Mouse (Mus musculus) subcutaneous adipose tissue, adult 2 months (tissue): ENCODE measurements around the gene Nkap. TPM values are rescaled to one million over a fixed set of nuclear protein-coding genes. Genes with fewer than 3 reads are reported as not detected.

Experiments used
- polyA plus RNA-seq: library from polyadenylated mRNA; depleted of rRNA; stranded (reverse); fragments of >200 nt; gene quantifications from 2 replicates; pipeline ENCODE4 v1.2.3, GENCODE M21; 2012; ENCODE audit warnings: low replicate concordance; rRNA removed

The Nkap gene
- 1.9 and 3.0 TPM in 2 replicates for polyA plus RNA-seq

DNA sequence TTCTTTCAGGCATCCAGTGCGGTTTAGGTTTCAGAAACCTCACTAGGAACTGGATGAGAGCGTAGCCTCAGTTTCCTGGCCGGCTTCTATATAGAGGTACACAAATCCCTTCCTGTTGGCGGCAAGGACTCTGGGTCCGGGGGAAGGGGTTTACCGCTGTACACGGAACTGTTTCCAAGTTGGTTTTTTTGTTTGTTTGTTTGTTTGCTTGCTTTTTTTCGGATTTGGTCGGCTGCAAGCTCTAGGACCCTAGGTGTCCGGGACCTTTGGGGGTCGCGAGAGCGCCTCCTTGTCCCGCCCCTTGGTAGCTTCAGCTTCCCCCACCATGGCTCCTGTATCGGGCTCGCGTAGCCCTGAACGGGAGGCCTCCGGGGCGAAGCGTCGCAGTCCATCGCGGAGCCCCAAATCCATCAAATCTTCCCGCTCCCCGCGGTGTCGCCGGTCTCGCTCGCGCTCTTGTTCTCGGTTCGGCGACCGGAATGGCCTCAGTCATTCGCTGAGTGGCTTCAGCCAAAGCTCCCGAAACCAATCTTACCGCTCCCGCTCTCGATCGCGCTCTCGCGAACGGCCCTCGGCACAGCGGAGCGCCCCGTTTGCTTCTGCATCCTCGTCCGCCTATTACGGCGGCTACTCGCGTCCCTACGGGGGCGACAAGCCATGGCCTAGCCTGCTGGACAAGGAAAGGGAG is at the start of gene Nkap:
TSS of gene Nkap (plus strand) at position 125 of the 688 bp plus-strand sequence.

DNA sequence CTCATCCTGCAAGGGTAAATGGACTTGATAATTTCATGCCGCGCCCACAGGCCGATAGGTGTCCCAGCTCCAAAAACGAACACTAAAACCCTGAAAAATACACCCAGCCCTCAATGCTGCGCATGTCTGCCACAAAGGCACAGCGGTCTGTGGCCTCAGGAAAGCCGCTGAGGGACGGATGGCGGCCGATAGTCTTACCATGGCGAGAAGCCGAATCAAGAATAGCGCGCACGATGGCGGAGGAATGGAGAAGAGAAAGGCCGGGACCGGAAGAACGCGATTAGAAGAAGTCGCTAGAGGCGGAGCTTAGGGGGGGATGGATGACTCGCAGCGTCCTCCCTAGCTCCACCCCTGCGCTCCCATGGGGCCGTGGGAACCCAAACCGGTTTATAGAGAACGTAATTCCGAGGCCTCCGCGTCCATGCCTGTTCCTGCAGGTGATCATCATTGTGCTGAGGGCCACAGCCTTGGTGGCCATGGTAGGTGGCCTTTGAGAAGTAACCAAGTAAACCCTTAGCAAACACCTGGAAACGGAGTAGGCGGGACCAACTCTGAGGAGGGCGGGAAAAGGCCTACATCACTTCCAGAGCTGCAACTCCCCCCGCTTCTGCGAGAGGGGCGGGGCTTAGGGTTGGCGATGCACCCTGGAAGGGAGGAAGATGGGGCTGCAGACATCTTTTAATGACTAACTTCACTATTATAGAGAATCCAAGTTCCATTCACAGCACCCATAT is 41.5 kb upstream of the Nkap start, which contains the start of gene Rpl39:
TSS of gene Rpl39 (minus strand) at position 476 of the 734 bp plus-strand sequence.

GRCm38 (mm10) chrX:37110193-37110880 is 16.3 kb upstream of the Nkap start, which contains the start of gene Upf3b:
Upf3b (minus strand) TSS chrX:37110322.

GRCm38 (mm10) chrX:37168742-37169141 is 42.1 kb downstream of the Nkap start, which contains the start of gene Akap14:
Akap14 (minus strand) TSS chrX:37168842.

GRCm38 (mm10) chrX:37191105-37191743 is 64.6 kb downstream of the Nkap start, which contains the start of the genes Ndufa1 and Rnf113a1:
Ndufa1 (minus strand) TSS chrX:37191163.
Rnf113a1 (plus strand) TSS chrX:37191245.

Other genes starting within 250 kb of the Nkap start
- 0.82 and 1.9 TPM in 2 replicates for gene Nkrf, start 223.9 kb upstream of the Nkap start, polyA plus RNA-seq
- gene Sept6, start 135.0 kb upstream of the Nkap start, polyA plus RNA-seq = 4.7 and 14.9 TPM in 2 replicates
- gene Sowahd, start 78.0 kb upstream of the Nkap start, polyA plus RNA-seq = 0.07 TPM in 1 of 2 replicates, not detected in the other
- 73.1 and 127 TPM in 2 replicates for gene Rpl39, start 41.4 kb upstream of the Nkap start, polyA plus RNA-seq
- 3.1 and 5.4 TPM in 2 replicates for gene Upf3b, start 16.5 kb upstream of the Nkap start, polyA plus RNA-seq
- not detected in 2 replicates for gene Akap14, start 42.0 kb downstream of the Nkap start, polyA plus RNA-seq
- 310 and 473 TPM in 2 replicates for gene Ndufa1, start 64.4 kb downstream of the Nkap start, polyA plus RNA-seq
- 1.0 and 3.1 TPM in 2 replicates for gene Rnf113a1, start 64.5 kb downstream of the Nkap start, polyA plus RNA-seq
- gene Gm9, start 84.2 kb downstream of the Nkap start, polyA plus RNA-seq = not detected in 2 replicates
- not detected in 2 replicates for gene Rhox1, start 95.5 kb downstream of the Nkap start, polyA plus RNA-seq
- not detected in 2 replicates for gene Rhox2a, start 118.2 kb downstream of the Nkap start, polyA plus RNA-seq
- not detected in 2 replicates for gene Rhox3a, start 123.1 kb downstream of the Nkap start, polyA plus RNA-seq
- gene Rhox4a, start 138.5 kb downstream of the Nkap start, polyA plus RNA-seq = not detected in 2 replicates